Comparison of ENCODE assay signal across 16 mouse cellular contexts in genomic region chr10:6953115-6953514, GRCm38 (mm10).
"Had no signal": no experiment of that assay in that cellular context is flagged by ENCODE, and none has a peak within 500 bp of the region (broad histone marks: within the 10 kb centered on the region; RNA-seq: fewer than 3 reads in every experiment).

No protein-coding gene starts in this region.

- ATAC-seq: midbrain, embryonic 13.5 days; midbrain, embryonic 15.5 days had no signal

- H3K27me3 ChIP-seq: midbrain, embryonic 13.5 days; midbrain, embryonic 15.5 days; neural tube, embryonic 12.5 days had no signal

- H3K4me2 ChIP-seq: lung, embryonic 14.5 days; midbrain, embryonic 11.5 days; midbrain, embryonic 13.5 days; midbrain, embryonic 15.5 days; neural tube, embryonic 12.5 days had no signal

- H3K27ac ChIP-seq: midbrain, embryonic 13.5 days; midbrain, embryonic 15.5 days; neural tube, embryonic 12.5 days had no signal

- H3K36me3 ChIP-seq: midbrain, embryonic 13.5 days; midbrain, embryonic 15.5 days; neural tube, embryonic 12.5 days had no signal

- H3K9ac ChIP-seq: lung, embryonic 14.5 days; midbrain, embryonic 13.5 days; midbrain, embryonic 15.5 days; neural tube, embryonic 12.5 days had no signal

- DNase-seq: lung, adult 18-20 months; lung, embryonic 14.5 days; lung, postnatal 10 days; lung, postnatal 4 days; retina, postnatal 1 day; right cerebral cortex, adult 18-20 months; right cerebral cortex, postnatal 25 days; right cerebral cortex, postnatal 4 days; spleen, adult 18-20 months; thymus, adult 18-20 months; thymus, postnatal 14 days; thymus, postnatal 36 days had no signal

- H3K4me3 ChIP-seq: midbrain, embryonic 13.5 days; midbrain, embryonic 15.5 days; neural tube, embryonic 12.5 days had no signal

- H3K4me1 ChIP-seq: midbrain, embryonic 13.5 days; midbrain, embryonic 15.5 days; neural tube, embryonic 12.5 days had no signal

- H3K9me3 ChIP-seq: midbrain, embryonic 13.5 days; midbrain, embryonic 15.5 days; neural tube, embryonic 12.5 days had no signal
